Mouse (Mus musculus) left cerebral cortex, postnatal 10 days (tissue): Measurements from ENCODE around the gene Prkaa2. TPM values are rescaled to one million over a fixed set of nuclear protein-coding genes. Genes with fewer than 3 reads are reported as not detected.

ENCODE experiments used
- DNase-seq, 2 experiments: peaks; one replicate each; pipeline ENCODE4 v3.0.0; 2021 to 2022; ENCODE audit warnings: low spot score in 2 of 2, mixed read lengths in 1 of 2; ENCODE audit errors: extremely low spot score in 1 of 2
- intact Hi-C: fragments of 180-260 bp; cut with DNase I; formaldehyde crosslinking; loops from one replicate; pipeline ENCODE4 v1.15.1; 2025
- total RNA-seq, 2 experiments: library from RNA; stranded (reverse); gene quantifications; 2 replicates each; pipeline ENCODE4 v1.2.3; 2021

Prkaa2 gene
- total RNA-seq, 2 experiments from 2014 or later, result 33.1 to 36.4 TPM

DNA sequence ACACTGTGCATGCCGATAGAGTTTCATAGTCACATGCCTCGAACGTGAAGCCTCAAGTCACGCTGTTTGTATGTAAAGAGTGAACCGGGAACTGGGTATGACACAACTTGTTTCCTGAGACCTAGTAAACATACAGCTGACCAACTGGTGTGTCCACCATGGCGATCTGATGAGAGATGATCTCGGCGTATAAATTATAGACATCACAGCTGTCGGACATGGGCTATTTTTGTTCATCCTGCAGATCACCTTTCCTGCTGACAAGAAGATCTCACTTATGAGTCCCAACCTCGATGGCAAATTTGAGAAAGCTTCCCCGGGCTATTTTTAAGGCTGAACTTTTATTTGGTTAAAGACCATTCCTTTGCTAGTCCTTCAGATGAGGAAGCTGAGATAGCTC is 2.1 kb upstream of the Prkaa2 start:
- no peak for DNase-seq
- intact Hi-C loops, result no loop called here

DNA sequence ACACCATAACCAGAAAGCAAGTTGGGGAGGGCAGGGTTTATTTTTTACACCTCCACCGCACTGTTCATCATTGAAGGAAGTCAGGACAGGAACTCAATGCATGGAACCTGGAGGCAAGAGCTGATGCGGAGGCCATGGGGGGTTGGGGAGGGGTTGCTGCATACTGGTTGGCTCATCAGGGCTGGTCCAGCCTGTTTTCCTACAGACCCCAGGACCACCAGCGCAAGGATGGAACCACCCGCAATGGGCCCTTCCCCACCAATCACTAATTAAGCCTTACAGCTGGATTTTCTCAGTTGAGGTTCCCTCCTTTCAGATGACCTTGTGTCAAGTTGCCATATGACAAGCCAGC is 970 bp upstream of the Prkaa2 start:
- peak in 1 of 2 experiments; percentile 29 for DNase-seq
- intact Hi-C loops, result no loop called here

GRCm38 (mm10) chr4:105109990-105110683 is 447 bp upstream of the Prkaa2 start:
- intact Hi-C loops, result loop anchor here (5.0 kb wide), 1 partner anchor 73 kb away; no protein-coding TSS in a partner anchor
- DNase-seq, result peak; percentile 31 to 47

DNA sequence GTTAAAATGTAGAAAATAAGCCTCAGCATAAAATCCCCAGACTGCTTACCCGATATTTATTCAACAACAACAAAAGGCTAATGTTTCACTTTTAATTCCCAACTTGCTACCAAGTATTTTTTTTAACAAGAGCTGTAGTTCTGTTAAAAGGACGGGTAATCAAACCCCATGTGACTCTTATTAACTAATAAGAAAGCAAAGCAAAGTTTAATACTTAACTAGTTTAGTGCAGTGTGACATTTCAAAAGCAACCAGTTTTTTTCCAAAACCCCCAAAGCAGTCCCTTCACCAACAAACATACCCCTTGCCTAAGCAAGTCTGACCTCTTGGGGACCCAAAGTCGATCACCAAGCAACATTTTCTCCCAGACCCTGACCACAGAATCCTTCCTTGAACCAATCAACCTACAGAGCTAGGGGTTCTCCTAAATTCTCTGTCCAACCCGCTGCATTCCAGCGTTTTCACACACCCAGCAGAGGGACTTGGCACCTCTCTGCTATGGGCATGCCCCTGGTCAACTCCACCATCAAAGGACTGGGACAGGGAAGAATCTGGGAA is 970 bp downstream of the Prkaa2 start:
- DNase-seq, result no peak
- intact Hi-C loops, result loop anchor here (5.0 kb wide), 1 partner anchor 71 kb away; no protein-coding TSS in a partner anchor

GRCm38 (mm10) chr4:105107943-105108640 is 1.6 kb downstream of the Prkaa2 start:
- no peak for DNase-seq
- intact Hi-C loops, result loop anchor here (5.0 kb wide), 1 partner anchor 71 kb away; no protein-coding TSS in a partner anchor

GRCm38 (mm10) chr4:105104099-105104872 is 5.4 kb downstream of the Prkaa2 start:
- no peak for DNase-seq

GRCm38 (mm10) chr4:105101337-105101688 is 8.4 kb downstream of the Prkaa2 start:
- intact Hi-C loops, result no loop called here
- no peak for DNase-seq

More at GRCm38 (mm10) chr4:105104099-105104872, 5.4 kb downstream of the Prkaa2 start:
- intact Hi-C loops, result no loop called here

DNA sequence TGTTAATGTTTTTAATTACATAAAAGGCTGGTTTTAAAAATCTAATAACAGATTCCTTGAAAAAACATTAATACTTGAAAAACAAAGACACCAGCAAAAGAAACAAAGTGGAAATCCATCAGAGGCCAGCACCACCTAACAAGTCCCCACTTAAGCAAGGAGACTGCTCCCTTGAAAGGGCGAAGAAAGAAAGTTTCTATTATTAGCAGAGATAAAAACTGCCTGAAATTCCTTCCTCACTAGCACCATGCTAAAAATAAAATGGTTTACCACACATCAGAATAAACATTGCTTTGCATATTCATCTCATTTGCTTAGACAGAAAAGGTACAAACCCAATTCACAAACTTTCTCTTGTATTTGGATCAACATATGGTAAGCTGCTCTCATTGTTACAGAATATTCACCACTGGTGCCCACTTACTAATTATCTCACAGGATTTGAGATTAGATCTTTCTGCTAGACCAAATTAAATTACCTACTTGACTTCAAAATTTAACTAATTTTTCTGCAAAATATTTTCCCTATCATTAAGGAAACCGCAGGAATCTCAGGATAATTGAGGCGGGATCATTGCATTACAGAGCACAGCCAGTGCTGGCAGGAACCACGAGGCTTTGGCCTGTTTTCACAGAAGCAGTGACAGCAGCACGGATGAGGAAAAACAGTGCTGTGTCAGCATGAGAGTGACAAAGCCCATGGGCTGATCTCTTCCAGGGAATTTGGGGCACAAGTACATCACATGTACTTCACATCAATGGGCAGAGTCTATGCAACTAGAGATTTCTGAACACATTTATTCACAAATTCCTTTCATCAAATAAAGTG is 9.0 kb downstream of the Prkaa2 start:
- intact Hi-C loops, result no loop called here
- DNase-seq, result no peak

- intact Hi-C loops, result no loop called here
- DNase-seq, result no peak
Measured at GRCm38 (mm10) chr4:105098660-105099059, 11.0 kb downstream of the Prkaa2 start.

- DNase-seq, result no peak
- intact Hi-C loops, result no loop called here
Measured at GRCm38 (mm10) chr4:105098158-105098557, 11.5 kb downstream of the Prkaa2 start.

- DNase-seq, result peak in 1 of 2 experiments; percentile 34
- intact Hi-C loops, result no loop called here
Measured at GRCm38 (mm10) chr4:105095316-105095715, 14.4 kb downstream of the Prkaa2 start.

- DNase-seq, result no peak
- intact Hi-C loops, result no loop called here
Measured at GRCm38 (mm10) chr4:105093951-105094350, 15.7 kb downstream of the Prkaa2 start.

DNA sequence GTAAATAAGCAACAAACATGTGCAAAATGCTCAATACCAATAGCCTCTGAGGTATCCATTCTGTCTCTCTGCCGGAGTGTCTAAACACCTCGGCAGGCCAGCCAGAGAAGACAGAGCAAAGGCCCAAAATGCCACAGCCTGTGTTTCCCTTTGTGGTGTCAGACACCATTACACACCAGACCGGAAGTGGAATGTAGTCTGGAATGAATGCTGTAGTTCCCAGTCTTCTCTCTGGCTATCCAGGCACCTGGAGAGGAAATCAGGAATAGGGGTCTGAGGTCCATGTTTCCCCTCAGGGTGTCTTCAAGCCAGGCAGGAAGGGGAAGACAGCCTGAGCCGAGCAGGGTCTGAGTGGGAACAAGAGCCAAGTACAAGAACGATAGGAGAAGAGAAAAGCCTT is 19.3 kb downstream of the Prkaa2 start:
- intact Hi-C loops, result no loop called here
- no peak for DNase-seq

DNA sequence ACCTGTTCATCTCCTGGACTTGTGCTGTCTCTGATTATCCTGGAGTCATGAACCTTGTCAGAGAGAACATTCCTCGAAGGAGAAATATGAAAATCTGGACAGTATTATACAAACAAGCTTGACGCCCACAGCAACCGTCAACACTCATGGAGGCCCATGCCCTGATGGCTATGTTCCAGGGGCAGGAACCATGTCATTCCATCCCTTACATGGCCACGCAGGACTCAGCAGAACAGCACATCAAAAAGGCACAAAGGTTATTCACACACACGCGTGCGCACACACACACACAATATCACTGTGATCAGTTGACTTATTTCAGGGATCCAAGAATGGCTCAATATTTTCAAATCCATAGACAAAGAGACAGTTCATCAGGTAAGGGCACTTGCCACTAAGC is 20.3 kb downstream of the Prkaa2 start:
- DNase-seq, result no peak
- intact Hi-C loops, result no loop called here

- DNase-seq, result no peak
- intact Hi-C loops, result no loop called here
Measured at GRCm38 (mm10) chr4:105088671-105089070, 21.0 kb downstream of the Prkaa2 start.

GRCm38 (mm10) chr4:105076152-105076551 is 33.5 kb downstream of the Prkaa2 start:
- intact Hi-C loops, result no loop called here
- DNase-seq, result no peak

DNA sequence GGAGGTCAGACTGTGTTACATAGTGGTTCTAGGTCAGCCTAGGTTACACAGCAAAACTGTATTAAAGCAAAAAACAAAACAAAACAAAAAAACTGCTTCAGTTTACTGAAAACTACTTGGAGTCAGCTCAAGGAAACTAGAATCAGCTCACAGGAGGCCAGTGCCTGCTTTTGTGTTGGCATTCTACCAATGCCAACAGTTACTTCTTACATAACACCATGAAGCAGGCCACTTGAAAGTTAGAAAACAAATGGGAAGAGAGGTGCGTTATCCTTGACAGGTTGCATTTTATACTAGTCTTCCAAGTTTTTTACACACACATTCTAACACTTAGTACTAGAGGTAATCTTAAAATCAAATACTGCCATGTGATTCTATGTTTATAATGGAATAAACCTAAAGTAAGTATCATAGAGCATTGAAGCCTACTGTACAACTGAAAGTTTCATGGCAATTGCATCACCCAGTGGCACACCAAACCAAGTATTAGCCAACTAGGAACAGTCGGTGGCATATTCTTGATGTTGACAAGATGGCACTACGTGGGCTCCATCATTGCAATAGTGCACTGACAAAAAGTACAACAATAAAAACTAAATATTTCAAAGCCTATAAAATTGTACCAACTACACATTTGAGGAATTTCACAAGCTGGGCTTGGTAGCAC is 37.8 kb downstream of the Prkaa2 start:
- intact Hi-C loops, result no loop called here
- no peak for DNase-seq

DNA sequence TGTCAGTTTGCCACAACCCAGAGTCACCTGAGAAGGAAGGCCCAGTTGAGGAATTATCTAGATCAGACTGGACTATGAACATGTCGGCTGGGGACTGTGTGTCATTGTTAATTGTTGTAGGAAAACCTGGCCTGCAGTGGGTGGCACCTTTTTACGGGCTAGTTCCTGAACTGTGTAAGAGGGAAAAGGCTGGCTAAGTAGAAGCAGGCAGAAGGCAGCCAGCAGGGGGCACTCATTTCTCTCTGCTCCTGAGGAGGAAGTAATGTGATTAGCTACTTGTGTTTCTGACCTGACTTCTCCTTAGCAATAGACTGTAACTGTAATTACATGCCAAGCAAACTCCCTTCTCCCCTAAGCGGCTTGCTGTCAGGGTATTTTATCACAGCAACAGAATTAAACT is 38.7 kb downstream of the Prkaa2 start:
- intact Hi-C loops, result no loop called here

More for the DNA sequence above, 38.7 kb downstream of the Prkaa2 start:
- peak; percentile 20 to 71 for DNase-seq
